Mouse (Mus musculus) thymus, postnatal 14 days (tissue): Measurements from ENCODE around the gene Nop2.

Experiments
- DNase-seq: peaks from one replicate; pipeline ENCODE4 v3.0.0; 2021

Gene Nop2

DNA sequence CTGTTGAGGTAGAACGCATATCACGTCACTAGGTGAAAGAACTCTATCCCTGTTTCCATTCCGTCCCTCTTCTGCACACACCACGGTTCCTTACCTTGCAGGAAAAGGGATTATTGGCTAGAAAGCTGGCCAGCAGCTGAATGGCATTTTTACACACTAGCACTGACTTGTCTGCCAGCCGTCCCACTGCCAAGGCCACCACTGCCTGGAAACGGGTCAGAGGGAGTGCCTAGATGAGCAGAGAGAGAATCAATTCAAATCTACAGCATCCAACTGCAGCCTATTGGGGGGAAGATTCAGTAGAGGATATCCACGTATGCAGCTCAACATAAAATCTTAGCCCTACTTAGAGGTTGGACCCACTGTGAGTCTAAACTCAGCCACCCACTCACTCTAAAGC is 47.9 kb downstream of the Nop2 start:
- no peak for DNase-seq

DNA sequence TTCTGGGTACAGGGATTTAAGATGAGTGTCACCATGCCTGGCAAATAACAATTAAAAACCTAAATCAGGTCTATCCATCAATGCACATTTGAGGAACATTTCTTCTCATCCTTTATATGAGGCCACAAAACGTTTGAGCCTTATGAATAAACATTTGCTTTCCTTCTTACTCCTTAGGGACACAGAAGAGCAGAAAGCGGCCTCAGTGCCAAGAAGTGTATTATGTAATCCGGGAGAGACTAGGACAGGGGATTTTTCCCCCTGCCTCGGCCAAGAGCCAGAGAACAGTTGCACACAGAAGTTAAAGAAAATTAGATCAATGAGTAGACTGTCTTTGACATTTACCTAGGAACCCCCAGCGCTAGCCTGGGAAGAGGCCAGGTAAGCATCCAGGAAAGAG is 50.4 kb downstream of the Nop2 start:
- no peak for DNase-seq

DNA sequence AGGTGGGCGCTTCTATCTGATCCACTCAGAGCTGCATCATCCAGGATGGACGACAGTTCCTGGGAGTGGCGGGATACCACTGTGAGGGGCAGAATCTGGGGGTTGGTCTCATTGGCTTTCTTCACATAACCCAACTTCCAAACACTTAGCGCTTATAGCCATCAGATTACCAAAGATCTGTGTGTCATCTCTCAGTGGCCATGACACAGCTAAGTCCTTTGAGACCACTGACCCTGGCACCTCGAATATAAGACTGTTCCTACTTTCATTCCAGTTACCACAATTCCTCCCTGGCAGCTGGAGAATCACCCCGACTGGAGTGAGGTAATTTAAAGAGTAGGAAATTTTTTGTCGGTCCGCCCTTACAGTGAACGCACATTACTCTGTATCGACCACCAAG is 54.5 kb downstream of the Nop2 start:
- no peak for DNase-seq

GRCm38 (mm10) chr6:125190816-125191215 is 59.1 kb downstream of the Nop2 start:
- no peak for DNase-seq

DNA sequence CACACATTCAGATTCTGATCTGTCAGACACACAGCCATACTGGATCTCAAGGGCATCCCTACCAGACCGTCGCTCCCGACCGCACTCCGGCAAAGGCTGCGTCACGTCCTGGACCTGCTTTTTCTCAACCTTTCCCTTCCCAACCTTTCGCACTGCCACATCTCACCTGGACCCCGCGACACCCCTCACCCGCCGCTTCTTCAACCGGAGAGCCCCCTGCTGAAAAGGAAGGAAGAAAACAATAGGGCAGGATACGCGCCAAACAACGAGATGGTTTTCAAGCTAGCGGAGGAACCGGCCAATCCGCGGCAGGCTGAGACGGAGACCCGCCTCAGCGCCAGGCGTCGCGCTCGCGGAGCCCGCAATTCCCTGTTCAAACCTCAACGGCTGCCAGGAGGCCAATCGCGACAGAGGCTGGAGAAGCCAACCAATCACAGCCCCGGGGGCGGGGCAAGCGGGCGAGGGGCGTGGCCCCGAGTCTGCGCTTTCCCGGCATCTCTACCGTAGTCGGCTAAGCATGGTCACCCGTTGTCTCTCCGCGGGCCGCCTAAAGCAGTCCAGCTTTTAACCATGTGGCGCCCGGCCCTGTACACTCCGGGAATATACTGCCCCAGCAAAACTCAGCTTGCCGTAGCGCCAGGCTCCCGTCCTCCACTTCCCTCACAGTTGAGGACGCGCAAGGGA is 59.8 kb downstream of the Nop2 start, which contains the start of the genes Ncapd2 and Mrpl51:
Gene Ncapd2, minus strand, starts transcription at position 370 of the 684 bp plus-strand sequence.
Gene Mrpl51, plus strand, starts transcription at position 470 of the 684 bp plus-strand sequence.
- peak; percentile 98 for DNase-seq

- peak; percentile 91 for DNase-seq
Measured at GRCm38 (mm10) chr6:125192016-125192714, 60.5 kb downstream of the Nop2 start.

- no peak for DNase-seq
Measured at GRCm38 (mm10) chr6:125192841-125193240, 61.1 kb downstream of the Nop2 start.

DNA sequence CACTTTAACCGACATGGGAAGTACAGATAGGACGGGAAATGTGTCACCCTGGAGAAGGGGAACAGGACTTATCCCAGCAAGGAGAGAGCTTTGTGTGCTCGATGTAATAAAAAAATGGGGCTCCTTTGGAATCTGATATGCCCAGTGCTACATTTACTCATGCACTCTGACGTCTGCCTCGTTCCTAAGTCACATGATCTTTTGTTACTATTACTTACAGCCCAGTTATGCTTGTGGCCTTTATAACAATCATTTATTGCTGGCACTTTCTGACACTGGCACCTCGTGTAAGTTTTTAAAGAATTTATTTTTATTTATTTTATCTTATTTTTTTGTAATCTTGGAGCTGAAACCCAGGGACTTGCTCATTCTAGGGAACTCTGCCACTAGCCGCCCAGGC is 61.7 kb downstream of the Nop2 start:
- DNase-seq, result no peak
